ENCODE assay signal across 9 mouse cellular contexts in the genomic region with DNA sequence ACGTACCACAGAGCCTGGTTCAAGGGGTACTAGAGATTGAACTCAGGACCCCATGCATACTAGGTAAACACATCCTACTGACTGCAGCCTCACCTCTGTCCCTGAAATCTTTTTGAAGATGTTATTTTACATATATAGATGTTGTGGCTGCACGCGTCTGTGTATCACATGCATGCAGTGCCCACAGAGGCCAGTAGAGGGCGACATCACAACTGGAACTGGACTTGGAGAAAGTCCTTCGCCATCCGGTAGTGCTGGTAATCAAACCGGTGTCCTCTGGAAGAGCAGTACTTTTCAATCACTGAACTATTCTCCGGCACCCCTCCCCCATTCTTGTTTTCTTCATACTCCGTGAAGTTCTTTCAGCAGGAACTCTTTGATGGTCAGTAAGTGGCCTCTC. TPM values are rescaled to one million over a fixed set of nuclear protein-coding genes. Genes with fewer than 3 reads are reported as not detected.
A peak's percentile ranks its signal among the peaks of the same experiment; 100 is the strongest.
DNase-seq lines count a peak whose midpoint lies in the region; ATAC-seq and TF ChIP-seq lines count a peak whose summit lies in the region.
"Had no signal": no experiment of that assay in that cellular context is flagged by ENCODE, and none has a peak within 500 bp of the region (broad histone marks: within the 10 kb centered on the region; RNA-seq: fewer than 3 reads in every experiment).

No protein-coding gene starts in this region.

- no peaks in the 10 kb centered on the region for H3K36me3 ChIP-seq in kidney, adult 2 months (ENCODE audit: control insufficient read depth, insufficient read depth, low read length)
- no peaks in the 10 kb centered on the region for H3K36me3 ChIP-seq in kidney, embryonic 16.5 days (ENCODE audit: insufficient read depth, low read length)
- no peaks in the 10 kb centered on the region for H3K36me3 ChIP-seq in E14TG2a.4 (ENCODE audit: insufficient read depth, low read length)
- no peaks in the 10 kb centered on the region for H3K36me3 ChIP-seq in splenic B cell, adult 2 months (ENCODE audit: control insufficient read depth, insufficient read depth, low read length, poor library complexity, severe bottlenecking)
- H3K36me3 ChIP-seq: neural tube, embryonic 13.5 days had no signal

- no peak for ATAC-seq in kidney, embryonic 16.5 days (ENCODE audit: low FRiP score, low TSS enrichment)

- WGBS in kidney, adult 2 months = 46% methylated on average over 9 of the region's 9 CpGs
- 37% methylated on average over 9 of the region's 9 CpGs for WGBS in kidney, embryonic 16.5 days
- 42% methylated on average over 9 of the region's 9 CpGs for WGBS in lung, adult 2 months

- peaks cover 5% of the 10 kb centered on the region; the same call in 1 of the 2 replicates for H3K9me3 ChIP-seq in kidney, embryonic 16.5 days (ENCODE audit: low read length)
- no peaks in the 10 kb centered on the region; the same call in 1 of the 2 replicates for H3K9me3 ChIP-seq in E14TG2a.4 (ENCODE audit: low read length)
- H3K9me3 ChIP-seq: neural tube, embryonic 13.5 days had no signal

- no peak overlapping the region for H3K4me3 ChIP-seq in kidney, adult 2 months (ENCODE audit: insufficient read depth, low read depth, low read length)
- H3K4me3 ChIP-seq in kidney, embryonic 16.5 days (ENCODE audit: low read length) = no peak overlapping the region
- H3K4me3 ChIP-seq in E14TG2a.4 (replicated peaks; ENCODE audit: low read length) = peak overlapping the region; percentile 61
- no peak overlapping the region for H3K4me3 ChIP-seq in lung, adult 2 months (replicated peaks; ENCODE audit: extremely low read depth, low read depth, low read length)
- H3K4me3 ChIP-seq: neural tube, embryonic 13.5 days had no signal

- H3K27ac ChIP-seq in kidney, adult 2 months (ENCODE audit: insufficient read depth, low read depth, low read length) = no peak overlapping the region
- no peak overlapping the region for H3K27ac ChIP-seq in kidney, embryonic 16.5 days (ENCODE audit: low read length)
- H3K27ac ChIP-seq: neural tube, embryonic 13.5 days had no signal

- H3K4me1 ChIP-seq in kidney, adult 2 months (ENCODE audit: control insufficient read depth, insufficient read depth, low read length) = no peaks in the 10 kb centered on the region
- no peaks in the 10 kb centered on the region for H3K4me1 ChIP-seq in kidney, embryonic 16.5 days (ENCODE audit: insufficient read depth, low read length)
- H3K4me1 ChIP-seq in E14TG2a.4 (replicated peaks; ENCODE audit: low read depth, low read length) = peaks cover 78% of the 10 kb centered on the region
- no peaks in the 10 kb centered on the region for H3K4me1 ChIP-seq in lung, adult 2 months (ENCODE audit: control insufficient read depth, insufficient read depth, low read length)

- H3K27me3 ChIP-seq in kidney, adult 2 months (replicated peaks; ENCODE audit: control insufficient read depth, insufficient read depth, low read length) = no peaks in the 10 kb centered on the region
- no peaks in the 10 kb centered on the region for H3K27me3 ChIP-seq in kidney, embryonic 16.5 days (ENCODE audit: insufficient read depth, low read length)
- H3K27me3 ChIP-seq in E14TG2a.4 (ENCODE audit: insufficient read depth, low read length) = peaks cover 7% of the 10 kb centered on the region; the same call in 1 of the 2 replicates
- H3K27me3 ChIP-seq in splenic B cell, adult 2 months (ENCODE audit: control insufficient read depth, insufficient read depth, low read length, poor library complexity, severe bottlenecking) = no peaks in the 10 kb centered on the region
- H3K27me3 ChIP-seq: neural tube, embryonic 13.5 days had no signal

- H3K9ac ChIP-seq in kidney, embryonic 16.5 days (replicated peaks; ENCODE audit: low read length) = no peak overlapping the region
- H3K9ac ChIP-seq: neural tube, embryonic 13.5 days had no signal

- TF ChIP-seq CTCF in kidney, adult 2 months (conservative IDR thresholded peaks at IDR 0.05; ENCODE audit: insufficient read depth, insufficient read length, low read depth, low read length) = peak; percentile 83
- TF ChIP-seq CTCF in E14TG2a.4 (conservative IDR thresholded peaks at IDR 0.05; ENCODE audit: low read length) = peak; percentile 96
- peak; percentile 84 for TF ChIP-seq CTCF in lung, adult 2 months (IDR thresholded peaks at IDR 0.05; ENCODE audit: insufficient read depth, low read length)

- DNase-seq in kidney, adult 2 months = peak; percentile 62
- peak; percentile 81 for DNase-seq in adrenal gland, postnatal 10 days
- peak; percentile 54 for DNase-seq in heart, adult 8-10 months (ENCODE audit: low spot score)
- DNase-seq in lung, adult 2 months = peak; percentile 66
- peak; percentile 73 for DNase-seq in splenic B cell, adult 2 months (ENCODE audit: low read depth, low spot score)
- no peak for DNase-seq in frontal cortex, postnatal 14 days (ENCODE audit: low spot score in 2 of 2)

- no peak for TF ChIP-seq POLR2A in kidney, adult 2 months (IDR thresholded peaks at IDR 0.05; ENCODE audit: low read depth, low read length)
- TF ChIP-seq POLR2A in lung, adult 2 months (IDR thresholded peaks at IDR 0.05; ENCODE audit: borderline replicate concordance, extremely low read depth, low read depth, low read length) = no peak

- H3K4me2 ChIP-seq in kidney, embryonic 16.5 days (replicated peaks; ENCODE audit: low read depth, low read length) = no peak overlapping the region
- H3K4me2 ChIP-seq: neural tube, embryonic 13.5 days had no signal

RNA-seq across cellular contexts. Expression of gene Bak1, which starts 24.4 kb away (rescaled TPM):
- 36.6 and 39.4 TPM in 2 replicates for polyA plus RNA-seq in kidney, adult 2 months (2012; rRNA removed)
- 7.4 and 9.5 TPM in 2 replicates for polyA plus RNA-seq in kidney, embryonic 16.5 days (2015; fragmentation: Nextera tagmentation; extraction: Ambion mirVana)
- 10 to 100 TPM; 35.4 to 42.4 TPM for total RNA-seq in adrenal gland, postnatal 10 days (2021)
- 10 to 100 TPM; 11.0 to 15.9 (median 13.7) TPM for total RNA-seq in heart, adult 8-10 months (2022)
- polyA plus RNA-seq in lung, adult 2 months (2012; rRNA removed) = 48.2 and 55.8 TPM in 2 replicates

RNA-seq across cellular contexts. Expression of gene Zbtb9, which starts 31.5 kb away (rescaled TPM):
- 6.5 and 10.0 TPM in 2 replicates for polyA plus RNA-seq in kidney, adult 2 months (2012; rRNA removed)
- polyA plus RNA-seq in kidney, embryonic 16.5 days (2015; fragmentation: Nextera tagmentation; extraction: Ambion mirVana) = 19.9 and 20.1 TPM in 2 replicates
- total RNA-seq in adrenal gland, postnatal 10 days (2021) = 1 to 10 TPM; 5.2 to 7.4 TPM
- 1 to 10 TPM in 3 of 4 experiments, not detected in 1; 1.5 to 3.4 (median 2.2) TPM for total RNA-seq in heart, adult 8-10 months (2022)
- polyA plus RNA-seq in lung, adult 2 months (2012; rRNA removed) = 14.1 and 14.5 TPM in 2 replicates

RNA-seq across cellular contexts. Expression of gene Itpr3, which starts 52.7 kb away (rescaled TPM):
- polyA plus RNA-seq in kidney, adult 2 months (2012; rRNA removed) = 4.4 and 6.9 TPM in 2 replicates
- polyA plus RNA-seq in kidney, embryonic 16.5 days (2015; fragmentation: Nextera tagmentation; extraction: Ambion mirVana) = 9.3 and 9.6 TPM in 2 replicates
- 1 to 10 TPM; 8.7 to 9.7 TPM for total RNA-seq in adrenal gland, postnatal 10 days (2021)
- 1 to 10 TPM; 5.0 to 8.7 (median 6.8) TPM for total RNA-seq in heart, adult 8-10 months (2022)
- 22.0 and 22.5 TPM in 2 replicates for polyA plus RNA-seq in lung, adult 2 months (2012; rRNA removed)

Comparison
In these comparisons a context has a peak if more than half of its experiments do, and no peak if none do; other contexts are left out.
1. DNase-seq: peak in kidney, adult 2 months (single experiment), adrenal gland, postnatal 10 days (single experiment), heart, adult 8-10 months (single experiment), lung, adult 2 months (single experiment) and splenic B cell, adult 2 months (single experiment); none in frontal cortex, postnatal 14 days (0 of 2).
2. Peak in every context shown above with its lines, with median percentiles within 50 percentile points of each other: CTCF ChIP-seq.